Mouse (Mus musculus) erythroblast, embryonic 14.5 days (primary cell): Measurements from ENCODE around the gene BC048507.

Source experiments
- GATA1 ChIP-seq: IDR thresholded peaks from 2 replicates; pipeline ENCODE4 v1.6.1; 2012; ENCODE audit warnings: low read length, inconsistent platforms, mixed read lengths
- TAL1 ChIP-seq: IDR thresholded peaks from 3 replicates; pipeline ENCODE4 v1.6.1; 2012; ENCODE audit warnings: low read length, inconsistent platforms, mixed read lengths

- TF ChIP-seq GATA1 (no peak), TAL1 (no peak)
Measured at GRCm38 (mm10) chr13:67818636-67819035, 44.5 kb upstream of the BC048507 start.
